In the genomic region with DNA sequence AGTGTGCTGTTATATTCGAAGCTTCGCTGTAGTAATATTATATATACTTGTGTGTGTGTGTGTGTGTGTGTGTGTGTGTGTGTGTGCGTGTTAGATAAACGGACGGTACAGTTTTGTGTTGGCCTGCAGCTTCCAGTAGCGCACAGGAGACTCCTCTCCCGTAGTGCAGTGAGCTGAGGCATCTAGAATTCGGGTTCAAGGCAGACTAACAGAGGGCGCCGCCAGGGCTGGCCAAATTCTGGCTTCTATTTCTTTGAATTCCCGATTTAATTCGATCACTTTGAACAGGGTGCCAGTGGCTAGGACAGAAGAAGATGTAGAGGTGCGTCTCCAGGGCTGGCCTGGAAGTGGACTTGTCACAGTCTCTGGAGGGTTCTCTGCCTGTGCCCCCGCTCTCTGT, we compare ENCODE assay signal across 7 mouse cellular contexts. TPM values are rescaled to one million over a fixed set of nuclear protein-coding genes. Genes with fewer than 3 reads are reported as not detected.
DNase-seq lines count a peak whose midpoint lies in the region; ATAC-seq and TF ChIP-seq lines count a peak whose summit lies in the region.

No protein-coding gene starts in this region.

- peak overlapping the region; percentile 67; the same call in 1 of the 2 replicates for H3K4me3 ChIP-seq in lung, embryonic 16.5 days (ENCODE audit: low read length)
- H3K4me3 ChIP-seq in hindbrain, embryonic 12.5 days: peak overlapping the region; percentile 60
- no peak overlapping the region; the same call in 1 of the 2 replicates for H3K4me3 ChIP-seq in liver, embryonic 16.5 days (ENCODE audit: low read depth, low read length)
- no peak overlapping the region for H3K4me3 ChIP-seq in left cerebral cortex, adult 2 months

- H3K27me3 ChIP-seq in lung, embryonic 16.5 days (ENCODE audit: control insufficient read depth, insufficient read depth, low read depth, low read length): peaks cover 55% of the 10 kb centered on the region
- H3K27me3 ChIP-seq in hindbrain, embryonic 12.5 days: peaks cover 64% of the 10 kb centered on the region
- peaks cover 36% of the 10 kb centered on the region for H3K27me3 ChIP-seq in liver, embryonic 16.5 days (ENCODE audit: control insufficient read depth, insufficient read depth, low read depth, low read length)

- no peak overlapping the region for H3K27ac ChIP-seq in lung, embryonic 16.5 days (ENCODE audit: low read length)
- no peak overlapping the region for H3K27ac ChIP-seq in hindbrain, embryonic 12.5 days
- H3K27ac ChIP-seq in liver, embryonic 16.5 days (ENCODE audit: low read length): no peak overlapping the region
- H3K27ac ChIP-seq in left cerebral cortex, adult 2 months: no peak overlapping the region

- no peaks in the 10 kb centered on the region for H3K36me3 ChIP-seq in lung, embryonic 16.5 days (ENCODE audit: control insufficient read depth, insufficient read depth, low read length)
- no peaks in the 10 kb centered on the region for H3K36me3 ChIP-seq in hindbrain, embryonic 12.5 days
- no peaks in the 10 kb centered on the region for H3K36me3 ChIP-seq in liver, embryonic 16.5 days (ENCODE audit: control insufficient read depth, insufficient read depth)

- no peak overlapping the region for H3K9ac ChIP-seq in lung, embryonic 16.5 days (ENCODE audit: low read length)
- H3K9ac ChIP-seq in hindbrain, embryonic 12.5 days: no peak overlapping the region
- no peak overlapping the region for H3K9ac ChIP-seq in liver, embryonic 16.5 days (ENCODE audit: low read depth, low read length)

- no peaks in the 10 kb centered on the region for H3K9me3 ChIP-seq in lung, embryonic 16.5 days (ENCODE audit: control insufficient read depth, low read length)
- H3K9me3 ChIP-seq in hindbrain, embryonic 12.5 days (replicated peaks): no peaks in the 10 kb centered on the region
- H3K9me3 ChIP-seq in liver, embryonic 16.5 days (replicated peaks; ENCODE audit: control insufficient read depth, low read length): no peaks in the 10 kb centered on the region

- peak; percentile 5; the same call in 1 of the 2 replicates for ATAC-seq in lung, embryonic 16.5 days (ENCODE audit: low read depth)
- no peak for ATAC-seq in hindbrain, embryonic 12.5 days (ENCODE audit: low FRiP score)
- ATAC-seq in liver, embryonic 16.5 days (ENCODE audit: low read depth): no peak

- TF ChIP-seq CTCF in left cerebral cortex, adult 2 months (IDR thresholded peaks at IDR 0.05): no peak

- peaks cover 9% of the 10 kb centered on the region; the same call in 1 of the 2 replicates for H3K4me1 ChIP-seq in lung, embryonic 16.5 days (replicated peaks; ENCODE audit: control insufficient read depth, insufficient read depth, low read length)
- peaks cover 17% of the 10 kb centered on the region for H3K4me1 ChIP-seq in hindbrain, embryonic 12.5 days
- H3K4me1 ChIP-seq in liver, embryonic 16.5 days (ENCODE audit: control insufficient read depth, low read depth, low read length): peaks cover 3% of the 10 kb centered on the region; the same call in 1 of the 2 replicates

- 14% methylated on average over 14 of the region's 14 CpGs for WGBS in lung, embryonic 16.5 days
- 11% methylated on average over 14 of the region's 14 CpGs for WGBS in hindbrain, embryonic 12.5 days
- 9% methylated on average over 14 of the region's 14 CpGs for WGBS in liver, embryonic 16.5 days (ENCODE audit: insufficient replicate concordance)

- peak overlapping the region; percentile 100; the same call in 1 of the 2 replicates for H3K4me2 ChIP-seq in lung, embryonic 16.5 days (ENCODE audit: low read depth, low read length)
- peak overlapping the region; percentile 100 for H3K4me2 ChIP-seq in hindbrain, embryonic 12.5 days (replicated peaks)
- H3K4me2 ChIP-seq in liver, embryonic 16.5 days (ENCODE audit: low read depth, low read length): peak overlapping the region; percentile 78

- no peak for DNase-seq in lung, postnatal 10 days
- no peak for DNase-seq in left cerebral cortex, adult 2 months (ENCODE audit: extremely low spot score in 1 of 2, low spot score in 2 of 2)
- DNase-seq in urinary bladder, postnatal 36 days (ENCODE audit: low spot score in 2 of 2): no peak
- no peak for DNase-seq in adrenal gland, postnatal 10 days

- intact Hi-C loops in left cerebral cortex, adult 2 months (cut with DNase I): loop anchor here (5.0 kb wide), 3 partner anchors 142 to 302 kb away; no protein-coding TSS in a partner anchor

RNA-seq across cellular contexts. Expression of a gene that starts 0.6 kb away (rescaled TPM):
- 1.3 and 1.8 TPM in 2 replicates for polyA plus RNA-seq in lung, embryonic 16.5 days (2015; fragmentation: Nextera tagmentation; extraction: Ambion mirVana)
- 31.7 and 32.0 TPM in 2 replicates for polyA plus RNA-seq in hindbrain, embryonic 12.5 days (2016; fragmentation: Nextera tagmentation; extraction: Ambion mirVana)
- 18.0 and 20.0 TPM in 2 replicates for polyA plus RNA-seq in liver, embryonic 16.5 days (2015; fragmentation: Nextera tagmentation; extraction: Ambion mirVana)
- total RNA-seq in left cerebral cortex, adult 2 months (2021): 10 to 100 TPM in 1 of 2 experiments, 1 to 10 TPM in 1; 7.7 to 11.8 TPM
- total RNA-seq in adrenal gland, postnatal 10 days (2021): 10 to 100 TPM in 1 of 2 experiments, 1 to 10 TPM in 1; 8.1 to 17.6 TPM

RNA-seq across cellular contexts. Expression of a gene that starts 10.6 kb away (rescaled TPM):
- polyA plus RNA-seq in lung, embryonic 16.5 days (2015; fragmentation: Nextera tagmentation; extraction: Ambion mirVana): not detected in 2 replicates
- polyA plus RNA-seq in hindbrain, embryonic 12.5 days (2016; fragmentation: Nextera tagmentation; extraction: Ambion mirVana): not detected in 2 replicates
- polyA plus RNA-seq in liver, embryonic 16.5 days (2015; fragmentation: Nextera tagmentation; extraction: Ambion mirVana): not detected in 2 replicates
- total RNA-seq in left cerebral cortex, adult 2 months (2021): under 1 TPM; 0.68 to 0.81 TPM
- not detected for total RNA-seq in adrenal gland, postnatal 10 days (2021)

RNA-seq across cellular contexts. Expression of a gene that starts 28.3 kb away (rescaled TPM):
- polyA plus RNA-seq in lung, embryonic 16.5 days (2015; fragmentation: Nextera tagmentation; extraction: Ambion mirVana): 0.16 and 0.39 TPM in 2 replicates
- 12.0 and 13.7 TPM in 2 replicates for polyA plus RNA-seq in hindbrain, embryonic 12.5 days (2016; fragmentation: Nextera tagmentation; extraction: Ambion mirVana)
- not detected in 2 replicates for polyA plus RNA-seq in liver, embryonic 16.5 days (2015; fragmentation: Nextera tagmentation; extraction: Ambion mirVana)
- total RNA-seq in left cerebral cortex, adult 2 months (2021): 100 to 1,000 TPM; 110 to 118 TPM
- total RNA-seq in adrenal gland, postnatal 10 days (2021): not detected

RNA-seq across cellular contexts. Expression of a gene that starts 47.2 kb away (rescaled TPM):
- polyA plus RNA-seq in lung, embryonic 16.5 days (2015; fragmentation: Nextera tagmentation; extraction: Ambion mirVana): 6.0 and 7.5 TPM in 2 replicates
- 0.19 and 0.81 TPM in 2 replicates for polyA plus RNA-seq in hindbrain, embryonic 12.5 days (2016; fragmentation: Nextera tagmentation; extraction: Ambion mirVana)
- 0.12 and 0.53 TPM in 2 replicates for polyA plus RNA-seq in liver, embryonic 16.5 days (2015; fragmentation: Nextera tagmentation; extraction: Ambion mirVana)
- total RNA-seq in left cerebral cortex, adult 2 months (2021): under 1 TPM in 1 of 2 experiments, not detected in 1; 0.12 TPM
- total RNA-seq in adrenal gland, postnatal 10 days (2021): 1 to 10 TPM in 1 of 2 experiments, under 1 TPM in 1; 0.15 to 1.0 TPM

Comparison
In these comparisons a context has a peak if more than half of its experiments do, and no peak if none do; other contexts are left out.
1. H3K4me3 ChIP-seq: peak in lung, embryonic 16.5 days (single experiment) and hindbrain, embryonic 12.5 days (single experiment); none in liver, embryonic 16.5 days (single experiment) and left cerebral cortex, adult 2 months (single experiment).
2. Peak in every context shown above with its lines, with median percentiles within 50 percentile points of each other: H3K4me2 ChIP-seq.